Mouse (Mus musculus) thymus, postnatal 0 days (tissue): ENCODE data around the gene Creg2. TPM values are rescaled to one million over a fixed set of nuclear protein-coding genes. Genes with fewer than 3 reads are reported as not detected.
"Not testable (repeated sequence)": the region's sequence is repeated elsewhere in the genome, so short reads cannot be mapped to it uniquely, and the experiment has no call there.

Experiments
- DNase-seq: peaks from one replicate; pipeline ENCODE4 v3.0.0-alpha.2; 2015; ENCODE audit warnings: low spot score
- polyA plus RNA-seq: library from polyadenylated mRNA; unstranded; fragments of >200 nt; fragmentation: Nextera tagmentation; extraction: Ambion mirVana; gene quantifications from 2 replicates; pipeline ENCODE4 v1.2.1, GENCODE M21; 2015

Creg2 gene
- polyA plus RNA-seq, 1 experiment from 2014 or later: 0.34 TPM

DNA sequence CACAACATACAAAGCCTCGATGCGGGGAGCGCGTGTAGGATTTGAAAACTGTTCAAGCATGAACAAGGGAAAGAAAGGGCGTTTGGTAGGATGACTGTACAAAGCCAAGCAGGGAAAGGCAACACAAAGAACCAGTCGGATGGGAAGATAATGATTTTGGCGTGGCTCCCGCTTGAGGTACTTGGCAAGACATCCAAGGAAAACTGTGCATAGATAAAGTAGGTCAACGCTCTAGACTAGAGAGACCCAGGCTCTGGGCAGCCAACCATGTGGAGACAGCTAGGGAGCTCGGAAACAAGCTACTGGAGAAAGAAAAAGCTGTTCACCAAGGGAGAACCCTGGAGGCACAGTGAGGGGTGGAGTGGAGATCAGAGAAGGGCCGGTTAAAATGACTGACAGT, 52.5 kb downstream of the Creg2 start:
- DNase-seq: no peak

DNA sequence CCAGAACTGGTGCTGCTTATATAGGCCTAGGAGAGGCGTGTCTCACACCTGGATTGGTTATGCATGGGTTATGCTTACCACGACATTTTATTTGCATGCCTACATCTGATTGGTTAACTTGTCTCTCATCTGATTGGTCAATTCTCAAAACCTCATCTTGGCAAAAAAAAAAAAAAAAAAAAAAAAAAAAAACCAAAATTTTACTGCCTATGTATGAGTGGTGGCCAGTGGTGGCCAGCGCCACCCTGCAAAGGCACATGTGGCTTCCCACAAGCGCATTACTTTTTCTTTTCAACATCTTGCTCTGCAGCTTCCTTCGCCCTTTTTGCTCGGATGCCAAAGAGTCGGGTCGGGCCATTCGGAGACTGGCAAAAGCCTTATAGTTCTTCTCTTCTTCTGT, 54.1 kb downstream of the Creg2 start:
- not testable (repeated sequence) for DNase-seq

DNA sequence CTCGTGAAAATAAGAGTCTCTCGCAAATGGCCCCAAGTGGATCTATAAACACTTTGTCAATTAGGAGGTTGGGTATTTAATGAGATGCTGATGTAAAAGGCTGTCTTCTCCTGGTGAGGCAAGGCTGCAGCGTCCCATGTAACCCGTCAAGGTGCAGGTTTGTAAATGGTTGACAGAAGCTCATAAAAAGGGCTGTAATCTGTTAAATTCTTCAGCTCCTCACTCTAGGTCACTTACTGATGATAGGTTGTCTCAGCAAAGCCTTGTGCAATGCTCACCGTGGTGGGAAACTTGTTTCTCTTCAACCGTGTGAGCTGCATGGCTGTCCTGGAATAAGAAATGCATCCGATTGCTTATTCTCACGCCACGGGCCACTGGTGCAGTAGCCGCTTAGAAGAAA, 57.4 kb downstream of the Creg2 start:
- no peak for DNase-seq

DNA sequence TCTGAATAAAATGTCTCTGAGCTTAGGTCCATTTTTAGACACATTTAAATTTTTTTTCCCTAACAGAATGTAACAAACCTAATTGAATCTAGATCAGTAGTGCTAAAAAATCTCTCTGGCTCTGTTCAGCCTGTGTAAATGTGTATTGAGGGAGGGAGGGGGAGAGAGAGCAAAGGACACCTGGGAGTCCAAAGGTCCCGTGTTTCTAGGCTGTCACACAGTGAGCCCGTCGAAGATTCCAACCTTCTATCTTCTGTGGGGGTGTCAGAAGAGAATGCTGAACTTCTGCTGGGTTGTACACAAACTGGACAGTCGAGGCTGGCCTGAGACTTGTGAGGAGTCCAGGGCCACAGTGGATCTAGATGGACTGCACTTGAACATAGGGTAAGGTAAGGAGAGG, 59.2 kb downstream of the Creg2 start:
- no peak for DNase-seq

DNA sequence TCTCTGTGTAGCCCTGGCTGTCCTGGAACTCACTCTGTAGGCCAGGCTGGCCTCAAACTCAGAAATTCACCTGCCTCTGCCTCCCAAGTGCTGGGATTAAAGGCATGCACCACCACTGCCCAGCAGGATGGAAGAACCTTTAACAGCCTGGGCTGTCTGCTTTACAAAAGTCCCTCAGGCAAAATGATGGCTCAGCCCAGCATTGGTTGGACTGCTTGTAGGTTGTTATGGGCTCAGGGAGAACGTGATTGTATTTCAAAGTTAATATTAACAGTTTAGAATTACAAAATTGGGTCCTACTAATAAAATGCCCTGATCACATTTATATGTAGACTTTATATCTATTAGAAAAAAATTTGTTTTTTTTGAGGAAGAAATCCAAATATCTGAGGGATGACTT, 59.7 kb downstream of the Creg2 start:
- not testable (repeated sequence) for DNase-seq

DNA sequence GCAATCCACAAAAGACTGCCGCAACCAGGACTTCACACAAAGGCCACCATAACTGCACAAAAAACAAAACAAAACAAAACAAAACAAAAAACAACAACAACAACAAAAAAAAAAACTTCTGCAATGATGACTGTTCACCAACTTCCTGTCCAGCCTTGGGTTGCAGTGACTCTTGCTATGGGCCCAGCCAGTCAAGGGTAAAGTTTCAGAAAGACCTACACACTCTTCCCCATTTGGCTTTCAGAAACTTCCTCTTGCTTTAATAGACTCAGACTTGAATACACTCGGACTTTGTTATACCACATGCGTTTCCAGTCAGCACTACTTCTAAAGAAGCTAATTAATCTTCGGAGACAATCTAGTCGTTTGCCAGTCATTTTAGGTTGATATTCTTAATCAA, 61.1 kb downstream of the Creg2 start:
- DNase-seq: no peak

DNA sequence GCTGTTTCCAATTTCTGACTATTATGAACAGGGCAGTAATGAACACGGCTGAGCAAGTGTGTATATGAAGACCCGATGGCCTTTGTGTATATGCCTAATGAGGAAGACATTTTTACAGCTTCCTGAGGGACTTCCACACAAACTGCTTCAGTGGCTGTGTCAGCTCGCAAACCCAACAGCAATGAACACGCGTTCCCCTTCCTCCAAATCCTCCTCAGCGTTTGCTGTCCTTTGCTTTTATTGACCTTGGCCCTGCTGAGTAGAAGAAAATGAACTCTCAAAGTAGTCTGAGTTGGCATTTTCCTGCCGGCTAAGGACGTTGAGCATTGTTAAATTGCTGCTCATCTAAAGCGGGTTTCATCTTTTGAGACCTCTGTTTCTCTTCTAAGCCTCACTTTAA, 65.9 kb downstream of the Creg2 start:
- DNase-seq: no peak

DNA sequence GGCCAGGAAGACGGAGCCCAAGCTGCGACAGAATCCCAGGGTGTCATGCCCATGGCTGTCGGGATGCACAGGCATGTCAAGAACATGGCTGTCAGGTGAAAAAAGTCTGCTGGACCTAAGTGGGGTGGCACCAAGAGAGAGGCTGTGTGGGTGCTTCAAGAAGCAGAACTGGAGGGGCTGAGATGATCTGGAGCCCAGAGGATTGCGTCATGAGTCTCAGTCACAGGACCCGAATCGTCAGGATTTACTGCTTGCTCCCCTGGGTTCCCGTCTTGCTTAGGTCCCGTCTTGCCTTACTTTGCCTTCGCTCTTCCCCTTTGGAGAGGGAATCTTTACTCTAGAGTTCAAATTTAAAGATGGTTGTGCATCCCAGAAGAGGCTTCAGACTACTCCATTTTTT, 68.1 kb downstream of the Creg2 start:
- DNase-seq: no peak

DNA sequence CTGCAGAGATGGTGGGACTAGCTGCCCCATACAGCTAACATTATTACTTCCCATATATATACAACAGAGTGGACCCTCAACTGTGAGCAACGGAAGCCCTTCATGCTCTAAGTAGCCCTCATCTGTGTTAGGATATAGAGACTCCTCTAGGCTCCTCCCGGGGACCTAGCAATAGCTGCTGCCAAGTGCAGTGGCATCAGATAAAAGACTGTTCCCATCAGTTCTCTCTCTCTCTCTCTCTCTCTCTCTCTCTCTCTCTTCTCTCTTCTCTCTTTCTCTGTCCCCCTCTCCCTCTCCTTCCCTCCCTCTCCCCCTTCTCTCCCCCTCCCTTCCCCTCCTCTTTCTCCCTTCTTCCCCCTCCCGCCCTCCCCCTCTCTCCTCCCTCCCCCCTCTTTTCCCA, 70.1 kb downstream of the Creg2 start:
- no peak for DNase-seq

DNA sequence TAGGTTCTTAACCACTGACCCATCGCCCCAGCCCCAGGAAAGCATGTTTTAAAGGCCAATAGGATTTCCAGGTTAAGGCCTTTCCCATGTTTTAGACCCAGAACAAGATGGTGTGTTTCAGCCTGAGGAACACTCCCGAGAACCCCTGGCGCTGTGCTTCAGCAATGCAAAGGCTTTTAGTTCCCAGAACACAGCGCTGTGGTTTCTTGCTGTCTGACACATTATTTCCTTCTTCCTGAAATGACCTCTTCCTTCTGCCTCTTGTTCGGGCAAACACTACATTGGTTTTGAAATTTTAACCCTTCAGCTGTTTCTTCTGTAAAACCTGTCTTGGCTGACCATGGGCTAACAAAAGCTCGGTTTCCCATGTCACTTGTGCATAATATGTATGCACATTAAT, 72.1 kb downstream of the Creg2 start:
- DNase-seq: no peak

DNA sequence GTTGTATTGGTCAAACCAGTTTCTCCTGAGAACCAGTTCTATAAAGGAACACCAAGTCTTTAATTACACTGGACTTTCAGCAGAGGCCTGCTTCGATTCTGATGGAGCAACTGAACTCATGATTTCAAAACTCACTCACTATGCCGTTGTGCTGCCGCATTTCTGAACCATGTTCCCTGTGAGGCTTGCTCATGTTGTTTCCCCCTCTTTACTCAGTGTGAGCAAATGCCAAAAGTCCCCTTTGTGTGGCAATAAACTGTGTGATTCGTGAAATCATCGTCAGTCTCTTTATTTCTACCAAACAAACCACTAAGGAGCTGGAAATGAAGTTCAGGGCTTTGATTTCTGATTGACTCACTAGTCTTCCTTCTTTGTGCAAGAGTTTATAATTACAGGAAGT, 72.8 kb downstream of the Creg2 start:
- no peak for DNase-seq

DNA sequence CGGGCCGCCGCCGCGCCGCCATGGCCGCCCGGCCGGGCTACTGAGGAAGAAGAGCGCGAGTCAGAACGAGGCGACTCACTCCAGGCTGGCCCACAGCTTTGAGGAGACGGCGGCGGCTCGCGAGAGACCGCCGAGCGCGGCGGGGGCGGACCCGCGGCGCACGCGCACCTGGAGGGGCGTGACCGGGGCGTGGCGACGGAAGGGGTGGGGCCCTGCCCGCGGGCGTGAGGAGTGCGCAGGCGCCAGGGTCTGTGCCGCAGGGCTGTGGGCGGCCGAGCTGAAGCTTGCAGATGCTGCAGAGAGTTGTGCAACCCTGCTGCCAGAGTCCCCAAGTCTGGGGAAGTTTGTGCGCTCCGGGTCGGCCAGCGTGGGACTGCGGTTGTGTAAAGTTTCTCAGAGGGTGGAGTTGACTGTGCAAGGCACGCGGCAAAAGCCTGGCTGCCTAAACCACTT, 74.0 kb downstream of the Creg2 start, which contains the start of gene Rnf149:
Rnf149 (minus strand) TSS at position 153 of the 453 bp plus-strand sequence.
- DNase-seq: peak; percentile 95

DNA sequence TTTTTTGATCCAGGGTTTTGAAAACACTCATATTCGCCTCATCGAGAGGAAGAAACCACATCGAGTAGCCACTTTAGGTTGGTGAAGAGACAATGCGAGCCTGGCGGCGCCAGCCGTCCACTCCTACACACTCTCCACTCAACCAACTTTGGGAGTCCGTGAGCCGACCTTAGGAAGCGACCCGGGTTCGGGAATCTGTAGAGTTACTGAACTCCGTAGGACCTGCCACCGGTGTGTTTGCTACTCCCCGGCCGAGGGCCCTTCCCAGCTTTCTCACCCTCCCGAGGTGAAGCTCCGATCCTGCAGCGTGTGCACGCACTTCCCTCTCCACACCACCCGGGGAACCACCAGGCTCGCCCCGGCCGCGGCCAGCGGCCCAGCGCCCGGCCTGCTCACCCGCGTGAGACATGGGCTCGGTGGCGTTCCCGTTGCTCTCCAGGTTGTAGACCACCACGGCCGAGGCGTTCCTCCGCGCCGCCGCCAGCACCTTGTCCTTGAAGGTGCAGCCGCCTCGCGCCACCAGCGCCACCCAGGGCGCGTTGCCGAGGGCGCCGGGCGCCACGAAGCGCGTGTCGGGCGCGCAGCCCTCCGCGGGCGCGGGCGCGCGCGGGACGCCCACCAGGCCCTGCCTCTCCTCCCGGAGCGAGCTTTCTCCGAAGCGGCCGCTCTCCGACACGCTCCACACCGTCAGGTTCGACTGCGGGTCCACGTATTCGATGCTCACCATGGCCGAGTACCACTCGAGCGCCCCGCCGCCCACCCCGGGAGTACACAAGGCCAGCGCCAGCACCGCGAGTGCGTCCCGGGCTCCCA, 74.6 kb downstream of the Creg2 start:
- DNase-seq: peak; percentile 75

DNA sequence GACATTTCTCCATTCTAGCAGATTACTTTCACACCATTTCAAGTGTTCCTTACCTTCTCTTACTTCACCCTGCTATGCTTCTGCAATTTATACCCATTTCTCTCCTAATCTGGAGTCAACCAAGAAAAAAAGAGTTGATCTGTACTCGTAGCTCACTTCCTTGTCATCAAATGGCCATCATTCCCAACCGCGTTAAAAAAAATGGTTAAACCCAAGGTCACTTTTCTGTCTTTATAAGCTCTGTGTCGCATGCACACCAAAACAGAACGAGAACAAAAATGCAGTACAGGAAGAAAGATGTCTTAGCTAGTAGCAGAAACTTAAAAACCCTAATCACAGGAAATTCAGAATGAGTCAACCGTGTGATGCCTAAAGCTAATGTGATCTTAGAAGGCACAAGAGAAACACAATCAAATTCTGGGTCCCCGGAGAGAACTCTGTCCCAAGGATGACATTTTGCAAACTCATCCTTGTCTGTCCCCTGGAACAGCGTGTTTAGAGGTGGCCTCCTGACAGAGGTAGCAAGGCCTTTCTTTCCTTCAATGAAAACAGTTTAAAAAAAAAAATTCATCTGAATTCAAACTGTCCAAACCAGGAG, 75.4 kb downstream of the Creg2 start:
- DNase-seq: peak; percentile 20

DNA sequence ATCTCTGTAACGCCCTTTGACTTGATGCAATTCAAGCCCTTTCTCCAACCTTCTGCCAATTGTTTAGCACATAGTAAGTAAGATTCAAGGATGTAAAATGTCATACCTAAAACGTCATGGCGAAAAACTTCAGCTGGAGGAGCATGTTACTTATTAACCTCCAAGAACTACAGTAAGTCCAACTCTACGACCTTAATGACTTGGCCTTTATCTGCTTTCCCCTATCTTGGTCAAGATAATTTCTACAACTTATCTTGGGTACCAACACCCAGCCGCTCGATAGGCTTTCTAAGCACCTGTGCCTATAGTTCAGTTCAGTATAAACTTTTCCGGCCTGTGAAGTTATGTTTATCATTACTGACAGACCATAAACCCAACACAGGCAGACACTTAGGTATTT, 77.4 kb downstream of the Creg2 start:
- DNase-seq: no peak

DNA sequence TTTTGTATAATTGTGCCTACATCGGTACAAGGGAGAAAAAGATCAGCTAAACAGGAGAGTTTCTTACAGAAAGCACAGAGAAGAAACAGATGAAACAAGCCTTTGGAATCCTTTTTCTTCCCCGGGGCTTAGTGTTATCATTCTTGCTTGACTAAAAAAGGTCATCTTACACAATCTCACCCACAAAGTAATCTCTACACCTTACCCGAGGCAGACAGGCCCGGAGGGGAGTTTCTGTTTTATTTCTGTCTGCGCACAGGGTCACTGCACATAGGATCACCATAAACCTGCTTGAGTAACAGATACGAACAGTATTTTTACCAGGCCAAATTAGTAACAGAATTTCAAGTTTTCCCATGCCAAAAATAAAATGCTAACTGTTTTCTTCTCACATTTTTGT, 79.6 kb downstream of the Creg2 start:
- DNase-seq: no peak

Other genes starting within 250 kb of the Creg2 start
- 5.9 and 7.4 TPM in 2 replicates for gene Tbc1d8, start 172.7 kb downstream of the Creg2 start, polyA plus RNA-seq
- gene Cnot11, start 116.5 kb downstream of the Creg2 start, polyA plus RNA-seq: 24.3 and 24.6 TPM in 2 replicates
- gene Rnf149, start 74.1 kb downstream of the Creg2 start, polyA plus RNA-seq: 10.6 and 18.3 TPM in 2 replicates
- 0.12 and 0.31 TPM in 2 replicates for gene Rfx8, start 69.5 kb upstream of the Creg2 start, polyA plus RNA-seq
- not detected in 2 replicates for gene Gm3646, start 153.9 kb upstream of the Creg2 start, polyA plus RNA-seq
- 19.7 and 32.0 TPM in 2 replicates for gene Map4k4, start 249.4 kb upstream of the Creg2 start, polyA plus RNA-seq